Mouse (Mus musculus) spleen, adult 2 months (tissue): ENCODE measurements around the gene AY761185. TPM values are rescaled to one million over a fixed set of nuclear protein-coding genes. Genes with fewer than 3 reads are reported as not detected.
"Not testable (repeated sequence)": the region's sequence is repeated elsewhere in the genome, so short reads cannot be mapped to it uniquely, and the experiment has no call there.

Experiments
- DNase-seq, 2 experiments: peaks; one replicate each; pipeline versions ENCODE4 v3.0.0 to v3.0.0-alpha.2; 2012 to 2021; ENCODE audit warnings: low spot score in 2 of 2, low read depth in 1 of 2
- H3K27ac ChIP-seq: fragments of 200-500 bp; 2 replicates; pipeline ENCODE4 v1.5.1; 2012; ENCODE audit warnings: low read length, inconsistent platforms; ENCODE audit not compliant: insufficient read depth
- H3K27me3 ChIP-seq: fragments of 200-500 bp; 2 replicates; pipeline ENCODE4 v1.6.1; 2012; ENCODE audit warnings: mild to moderate bottlenecking, moderate library complexity, low read length, inconsistent platforms; ENCODE audit not compliant: control insufficient read depth, insufficient read depth
- H3K36me3 ChIP-seq: fragments of 200-500 bp; 2 replicates; pipeline ENCODE4 v1.6.1; 2012; ENCODE audit warnings: mild to moderate bottlenecking, low read length, inconsistent platforms; ENCODE audit not compliant: control insufficient read depth, insufficient read depth
- H3K4me1 ChIP-seq: fragments of 200-500 bp; 2 replicates; pipeline ENCODE4 v1.6.1; 2011; ENCODE audit warnings: inconsistent platforms; ENCODE audit not compliant: control insufficient read depth, insufficient read depth, insufficient read length
- H3K4me3 ChIP-seq: fragments of 200-500 bp; 2 replicates; pipeline ENCODE4 v1.5.1; 2011; ENCODE audit warnings: mild to moderate bottlenecking, inconsistent platforms; ENCODE audit not compliant: insufficient read depth, insufficient read length; ENCODE audit errors: extremely low read depth
- CTCF ChIP-seq: fragments of 200-500 bp; IDR thresholded peaks from 2 replicates; pipeline ENCODE4 v1.5.1; 2011; ENCODE audit warnings: mild to moderate bottlenecking, inconsistent platforms; ENCODE audit not compliant: insufficient read depth, insufficient read length, insufficient replicate concordance; ENCODE audit errors: extremely low read depth
- POLR2A ChIP-seq: fragments of 200-500 bp; IDR thresholded peaks from 2 replicates; pipeline ENCODE4 v1.6.1; 2011; ENCODE audit warnings: low read depth, low read length, inconsistent platforms
- WGBS: fragments of 180-500 bp; shearing (Covaris S2); methylation state at CpG from one replicate; pipeline ENCODE4 v1.1.7; 2018; 5-methylcytosine and 5-hydroxymethylcytosine counted together
- polyA plus RNA-seq: library from polyadenylated mRNA; depleted of rRNA; stranded (reverse); fragments of >200 nt; gene quantifications from 2 replicates; pipeline ENCODE4 v1.2.3, GENCODE M21; 2012; rRNA removed

The AY761185 gene
- polyA plus RNA-seq = not detected in 2 replicates

DNA sequence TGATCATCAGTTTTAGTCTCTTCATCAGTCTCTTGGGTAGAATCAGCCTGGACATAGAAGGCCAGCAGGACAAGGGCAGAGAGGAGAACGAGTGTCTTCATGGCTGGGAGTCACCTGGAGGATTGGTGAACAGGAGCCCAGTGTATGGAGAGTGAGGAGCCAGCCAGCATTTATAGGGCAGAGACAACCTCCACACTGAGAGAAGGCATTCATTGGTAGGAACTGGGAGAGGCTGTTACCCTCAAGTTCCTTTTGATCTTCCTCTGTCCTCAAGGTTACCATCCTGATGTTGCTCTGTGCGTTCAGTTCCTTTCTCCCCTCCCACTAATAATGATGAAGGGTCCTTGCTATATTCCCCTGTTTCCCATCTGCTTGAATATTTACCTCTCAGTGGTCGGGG lies at the start of gene AY761185:
AY761185 (minus strand) TSS at position 101 of the 400 bp plus-strand sequence.
- 76% methylated on average over 3 of the region's 3 CpGs for WGBS
- Histone ChIP-seq H3K27ac (no peak within 1 kb of the TSS), H3K27me3 (no peaks in the 10 kb centered on the region), H3K36me3 (no peaks in the 10 kb centered on the region), H3K4me1 (no peaks in the 10 kb centered on the region), H3K4me3 (no peak within 1 kb of the TSS)
- TF ChIP-seq CTCF (no peak), POLR2A (no peak)
- no peak for DNase-seq

DNA sequence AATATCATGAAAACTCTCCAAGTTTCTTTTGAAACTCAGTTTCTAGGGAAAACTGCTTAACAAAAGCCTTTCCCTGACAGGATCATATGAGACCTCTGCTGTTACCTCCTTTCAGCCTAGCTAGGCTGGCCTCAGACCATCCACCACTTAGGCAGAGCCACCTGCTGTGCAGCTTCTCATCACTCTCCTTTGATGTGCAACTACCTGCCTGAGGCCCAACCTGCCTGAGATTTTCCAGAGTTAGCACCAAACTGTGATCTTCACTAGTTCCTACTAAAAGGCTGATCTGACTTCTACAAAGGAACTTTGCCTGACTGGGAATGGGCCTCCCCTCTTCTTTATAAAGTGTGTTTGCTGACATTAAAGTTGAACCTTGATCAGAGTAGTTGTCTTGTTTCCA lies 49.5 kb upstream of the AY761185 start:
- not testable (repeated sequence) for DNase-seq, H3K4me1 ChIP-seq, H3K27ac ChIP-seq, H3K27me3 ChIP-seq, H3K4me3 ChIP-seq, H3K36me3 ChIP-seq

DNA sequence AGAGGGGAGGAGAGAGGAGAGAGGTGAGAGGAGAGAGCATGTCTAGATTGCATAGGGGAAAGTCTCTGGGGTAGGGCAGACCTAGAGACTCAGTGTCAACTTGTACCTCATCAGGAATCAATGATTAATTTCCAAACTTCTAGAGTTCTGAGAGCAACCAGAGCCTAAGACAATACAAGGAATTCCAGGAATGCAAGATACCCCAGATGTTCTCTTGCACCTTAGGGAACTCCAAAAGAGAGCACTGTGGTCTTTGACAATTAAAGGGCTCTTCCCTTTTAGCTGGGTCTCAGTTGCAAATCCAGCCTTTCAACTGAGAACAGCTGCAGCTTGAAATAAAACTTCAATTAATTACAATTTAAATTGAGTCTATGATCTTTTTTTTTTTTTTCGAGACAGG lies 35.3 kb upstream of the AY761185 start:
- WGBS = 40% methylated on average over 1 of the region's 1 CpGs
- Histone ChIP-seq H3K4me3 (no peak overlapping the region), H3K27me3 (no peaks in the 10 kb centered on the region), H3K36me3 (no peaks in the 10 kb centered on the region), H3K4me1 (no peaks in the 10 kb centered on the region), H3K27ac (no peak overlapping the region)
- DNase-seq = no peak
- TF ChIP-seq CTCF (no peak), POLR2A (no peak)

DNA sequence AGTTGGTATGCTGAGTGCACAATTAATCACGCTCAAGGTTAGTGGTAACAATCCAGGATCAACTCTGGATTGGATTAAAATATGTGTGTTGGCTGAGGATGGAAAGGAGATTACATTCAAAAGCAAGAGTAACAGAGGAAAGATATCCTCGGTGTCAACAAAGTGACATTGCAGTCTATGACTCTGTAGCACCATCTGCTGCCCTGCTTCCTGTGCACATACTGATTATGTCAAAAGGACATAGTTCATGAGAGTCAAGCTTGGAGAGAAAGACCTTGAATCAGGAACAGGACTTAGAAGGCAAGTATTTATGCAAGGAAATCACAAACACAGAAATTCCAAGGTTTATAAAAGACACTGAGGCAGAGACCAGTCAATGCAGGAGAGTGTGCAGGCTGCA lies 20.0 kb upstream of the AY761185 start:
- H3K4me1 ChIP-seq = no peaks in the 10 kb centered on the region
- WGBS = 79% methylated on average over 2 of the region's 2 CpGs
- TF ChIP-seq CTCF = no peak
- TF ChIP-seq POLR2A = no peak
- H3K27ac ChIP-seq = no peak overlapping the region
- DNase-seq = no peak
- no peak overlapping the region for H3K4me3 ChIP-seq
- H3K36me3 ChIP-seq = no peaks in the 10 kb centered on the region
- no peaks in the 10 kb centered on the region for H3K27me3 ChIP-seq

DNA sequence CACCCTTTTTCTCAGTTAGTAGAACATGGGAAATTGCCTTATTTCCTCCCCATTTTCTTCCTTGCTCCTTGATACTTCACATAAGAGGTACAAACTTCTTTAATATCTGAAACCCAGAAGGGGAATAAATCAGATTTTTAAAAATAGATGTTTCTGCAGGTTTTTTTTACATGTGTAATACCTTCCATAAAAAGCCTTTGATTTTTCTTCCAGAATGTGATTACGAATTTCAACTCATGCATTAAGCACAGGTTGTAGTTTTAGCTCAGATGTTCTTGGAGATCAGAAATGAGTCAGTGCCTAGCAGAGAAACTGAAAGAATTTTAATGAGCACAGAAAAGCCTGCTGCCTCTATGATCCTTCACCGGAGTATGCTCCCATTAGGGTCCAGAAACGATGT lies 22.5 kb downstream of the AY761185 start, which contains the start of gene Gm6040:
Gm6040 (minus strand) TSS at position 101 of the 400 bp plus-strand sequence.
- Histone ChIP-seq H3K27me3 (no peaks in the 10 kb centered on the region), H3K4me1 (no peaks in the 10 kb centered on the region), H3K27ac (no peak within 1 kb of the TSS), H3K36me3 (no peaks in the 10 kb centered on the region), H3K4me3 (no peak within 1 kb of the TSS)
- no peak for DNase-seq
- TF ChIP-seq POLR2A = no peak
- TF ChIP-seq CTCF = no peak
- WGBS = 76% methylated on average over 3 of the region's 3 CpGs

DNA sequence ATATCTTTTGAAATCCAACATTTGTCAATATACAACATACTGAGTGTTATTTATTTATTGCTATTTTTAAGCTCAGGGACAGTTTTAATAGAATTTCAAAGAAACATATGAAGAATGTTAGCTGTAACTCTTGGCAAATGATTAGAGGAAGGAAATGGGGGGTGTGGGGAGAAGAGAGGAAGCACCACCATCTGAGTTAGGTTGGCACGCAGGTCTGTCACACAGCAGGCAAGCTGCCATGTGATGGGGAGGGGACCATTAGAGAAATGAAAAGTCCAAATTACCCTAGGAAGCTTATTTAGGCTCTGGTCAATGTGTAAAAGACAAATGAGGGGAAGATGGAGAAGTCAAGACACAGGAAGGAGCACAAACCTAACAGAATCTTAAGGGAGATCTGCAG lies 32.2 kb downstream of the AY761185 start:
- Histone ChIP-seq H3K27ac (no peak overlapping the region), H3K27me3 (no peaks in the 10 kb centered on the region), H3K36me3 (no peaks in the 10 kb centered on the region), H3K4me1 (no peaks in the 10 kb centered on the region), H3K4me3 (no peak overlapping the region)
- no peak for TF ChIP-seq CTCF
- no peak for TF ChIP-seq POLR2A
- no peak for DNase-seq
- WGBS = 54% methylated on average over 1 of the region's 1 CpGs

DNA sequence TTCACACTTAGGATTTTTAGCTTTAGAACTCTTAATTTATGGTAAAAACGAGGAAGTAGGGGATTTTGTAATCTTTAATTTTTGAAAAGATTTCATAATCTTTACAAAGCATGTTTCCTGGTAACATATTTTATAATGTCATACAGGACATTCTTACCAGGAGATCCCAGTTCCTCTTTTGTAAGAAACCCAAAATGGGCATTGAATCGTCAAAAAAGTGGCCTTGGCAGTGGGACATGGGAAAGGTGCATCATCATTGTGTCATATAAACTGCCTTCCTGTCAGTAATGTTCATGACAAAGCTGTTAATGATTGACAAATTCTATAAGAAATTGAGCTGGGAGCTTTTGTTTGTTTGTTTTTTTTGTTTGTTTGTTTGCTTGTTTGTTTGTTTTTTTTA lies 36.3 kb downstream of the AY761185 start:
- 21% methylated on average over 2 of the region's 2 CpGs for WGBS
- Histone ChIP-seq H3K4me1 (no peaks in the 10 kb centered on the region), H3K4me3 (no peak overlapping the region), H3K36me3 (no peaks in the 10 kb centered on the region), H3K27me3 (no peaks in the 10 kb centered on the region), H3K27ac (no peak overlapping the region)
- DNase-seq = no peak
- no peak for TF ChIP-seq CTCF
- no peak for TF ChIP-seq POLR2A
